In genomic region chr4:108459231-108460155, GRCm38 (mm10) we compare ENCODE assay signal across 8 mouse cellular contexts. TPM values are rescaled to one million over a fixed set of nuclear protein-coding genes. Genes with fewer than 3 reads are reported as not detected.
DNase-seq lines count a peak whose midpoint lies in the region; ATAC-seq and TF ChIP-seq lines count a peak whose summit lies in the region.

TSS of gene Tut4 (plus strand) at chr4:108459426.

- peak within 1 kb of the TSS; percentile 96 for H3K27ac ChIP-seq in lung, embryonic 16.5 days (ENCODE audit: low read length)

- H3K4me2 ChIP-seq in lung, embryonic 16.5 days (ENCODE audit: low read depth, low read length), result peak within 1 kb of the TSS; percentile 76

- DNase-seq in G1E (ENCODE audit: low spot score), result peak; percentile 79
- DNase-seq in cerebellum, adult 18-20 months, result peak; percentile 86 to 87
- DNase-seq in forelimb bud, embryonic 11.5 days (ENCODE audit: low read depth, low spot score), result peak; percentile 87
- DNase-seq in layer of hippocampus, adult 9-10 months (ENCODE audit: low spot score), result peak; percentile 57
- DNase-seq in ovary, postnatal 10 days (ENCODE audit: low spot score), result peak; percentile 80
- peak; percentile 79 to 80 for DNase-seq in thymus, postnatal 10 days (ENCODE audit: low spot score in 2 of 2)

- H3K9me3 ChIP-seq in G1E (replicated peaks), result no peaks in the 10 kb centered on the region
- no peaks in the 10 kb centered on the region for H3K9me3 ChIP-seq in lung, embryonic 16.5 days (ENCODE audit: control insufficient read depth, low read length)

- no peak for TF ChIP-seq CTCF in G1E (IDR thresholded peaks at IDR 0.05; ENCODE audit: low read depth, low read length)

- ATAC-seq in G1E (ENCODE audit: extremely low read depth, insufficient number of reproducible peaks, low FRiP score, poor library complexity, severe bottlenecking), result peak; percentile 55
- ATAC-seq in hematopoietic stem cell, adult 5-6 weeks (replicated peaks in 1 of 2; ENCODE audit: insufficient read depth in 1 of 2, low FRiP score in 2 of 2, low TSS enrichment in 1 of 2, low read depth in 1 of 2, poor library complexity in 2 of 2, severe bottlenecking in 2 of 2), result peak; percentile 32 to 34; a peak in 3 of 4 replicates
- ATAC-seq in lung, embryonic 16.5 days (ENCODE audit: low read depth), result peak; percentile 94

- H3K4me1 ChIP-seq in G1E (ENCODE audit: insufficient read depth, low read depth, low read length), result peaks cover 42% of the 10 kb centered on the region
- H3K4me1 ChIP-seq in lung, embryonic 16.5 days (replicated peaks; ENCODE audit: control insufficient read depth, insufficient read depth, low read length), result peaks cover 12% of the 10 kb centered on the region

- peak within 1 kb of the TSS; percentile 86 for H3K9ac ChIP-seq in lung, embryonic 16.5 days (ENCODE audit: low read length)

- peaks cover 10% of the 10 kb centered on the region for H3K36me3 ChIP-seq in G1E (replicated peaks)
- H3K36me3 ChIP-seq in lung, embryonic 16.5 days (ENCODE audit: control insufficient read depth, insufficient read depth, low read length), result no peaks in the 10 kb centered on the region

- no peaks in the 10 kb centered on the region for H3K27me3 ChIP-seq in G1E (ENCODE audit: insufficient read depth, low read length)
- no peaks in the 10 kb centered on the region for H3K27me3 ChIP-seq in lung, embryonic 16.5 days (ENCODE audit: control insufficient read depth, insufficient read depth, low read depth, low read length)

- peak within 1 kb of the TSS; percentile 93 for H3K4me3 ChIP-seq in G1E (ENCODE audit: low read depth, low read length)
- peak within 1 kb of the TSS; percentile 63 for H3K4me3 ChIP-seq in lung, embryonic 16.5 days (ENCODE audit: low read length)

- WGBS in lung, embryonic 16.5 days, result under 1% methylated on average over 71 of the region's 97 CpGs

RNA-seq across cellular contexts. Expression of gene Tut4, which starts in this region (rescaled TPM):
- 305 and 351 TPM in 2 replicates for total RNA-seq in G1E (2014; fragmentation: Nextera tagmentation)
- 36.6 and 49.0 TPM in 2 replicates for total RNA-seq in G1E (2017)
- 38.8 and 41.8 TPM in 2 replicates for polyA plus RNA-seq in G1E (2012)
- 105 TPM in 2 replicates for total RNA-seq in hematopoietic stem cell, adult 5-6 weeks (2017)
- polyA plus RNA-seq in lung, embryonic 16.5 days (2015; fragmentation: Nextera tagmentation; extraction: Ambion mirVana), result 53.9 and 57.7 TPM in 2 replicates

Comparison
In these comparisons a context has a peak if more than half of its experiments do, and no peak if none do; other contexts are left out.
1. Peak in every context shown above with its lines: DNase-seq, ATAC-seq, H3K4me3 ChIP-seq and H3K27ac ChIP-seq.
2. ATAC-seq: peak in every context shown above with its lines; median percentile 94 in lung, embryonic 16.5 days; 55 in G1E; 33 in hematopoietic stem cell, adult 5-6 weeks.